Mouse (Mus musculus) CH12.LX (cell line): ENCODE results near the gene Comt. TPM values are rescaled to one million over a fixed set of nuclear protein-coding genes. Genes with fewer than 3 reads are reported as not detected.

Source experiments
- DNase-seq: peaks from one replicate; pipeline ENCODE4 v3.0.0-alpha.2; 2013; ENCODE audit errors: extremely low read depth
- H3K27ac ChIP-seq: 2 replicates; pipeline ENCODE4 v1.5.1; 2012; ENCODE audit warnings: low read depth, mild to moderate bottlenecking, control low read depth, moderate library complexity; ENCODE audit not compliant: insufficient read depth
- H3K27me3 ChIP-seq: replicated peaks from 2 replicates; pipeline ENCODE3; 2012; ENCODE audit warnings: inconsistent platforms
- H3K36me3 ChIP-seq, 2 experiments: replicated peaks in 1 of 2; 2 replicates each; pipeline versions ENCODE3 to v1.6.1; 2012; ENCODE audit warnings: inconsistent platforms in 1 of 2, low read length in 1 of 2, mild to moderate bottlenecking in 1 of 2, mixed read lengths in 1 of 2, moderate library complexity in 1 of 2; ENCODE audit not compliant: control insufficient read depth in 1 of 2, insufficient read depth in 1 of 2
- H3K4me1 ChIP-seq, 2 experiments: 2 replicates each; pipeline ENCODE4 v1.6.1; 2012; ENCODE audit warnings: inconsistent platforms in 1 of 2, moderate library complexity in 1 of 2; ENCODE audit not compliant: insufficient read depth in 2 of 2, control insufficient read depth in 1 of 2
- H3K4me2 ChIP-seq: 2 replicates; pipeline ENCODE4 v1.6.1; 2012; ENCODE audit warnings: low read depth, mild to moderate bottlenecking, control low read depth; ENCODE audit not compliant: poor library complexity, insufficient read depth, severe bottlenecking
- H3K4me3 ChIP-seq, 3 experiments: fragments of 150-350 bp in 1 of 3; sonication (generic) in 1 of 3; replicated peaks in 1 of 3; 2 replicates each; pipeline versions ENCODE3 to v1.5.1; 2011 to 2012; ENCODE audit warnings: low read depth in 2 of 3, low read length in 2 of 3, mild to moderate bottlenecking in 2 of 3, moderate library complexity in 2 of 3, control low read depth in 1 of 3, improper control_type of control experiment in 1 of 3, inconsistent platforms in 1 of 3, mixed read lengths in 1 of 3; ENCODE audit not compliant: poor library complexity in 1 of 3
- H3K79me2 ChIP-seq: replicated peaks from 2 replicates; pipeline ENCODE4 v1.6.1; 2012; ENCODE audit warnings: mild to moderate bottlenecking, moderate library complexity; ENCODE audit not compliant: control insufficient read depth, poor library complexity, insufficient read depth, severe bottlenecking; ENCODE audit errors: extremely low read depth
- H3K9ac ChIP-seq: 2 replicates; pipeline ENCODE4 v1.6.1; 2012; ENCODE audit warnings: low read depth, mild to moderate bottlenecking, control low read depth, moderate library complexity; ENCODE audit not compliant: insufficient read depth
- H3K9me3 ChIP-seq: replicated peaks from 2 replicates; pipeline ENCODE3; 2012; ENCODE audit warnings: low read length, inconsistent platforms, mixed read lengths
- CTCF ChIP-seq, 2 experiments: IDR thresholded peaks in 1 of 2; conservative IDR thresholded peaks in 1 of 2; 2 replicates each; pipeline ENCODE4 v1.5.1; 2011 to 2012; ENCODE audit warnings: low read depth in 2 of 2, low read length in 2 of 2, improper control_type of control experiment in 1 of 2, inconsistent platforms in 1 of 2, mild to moderate bottlenecking in 1 of 2, moderate library complexity in 1 of 2
- E2F4 ChIP-seq: IDR thresholded peaks from 2 replicates; pipeline ENCODE4 v1.6.1; 2011; ENCODE audit warnings: low read depth, low read length, improper control_type of control experiment; ENCODE audit not compliant: insufficient replicate concordance
- ELF1 ChIP-seq: IDR thresholded peaks from 2 replicates; pipeline ENCODE4 v1.6.1; 2014; ENCODE audit warnings: low read depth, mild to moderate bottlenecking, inconsistent platforms, low read length, improper control_type of control experiment
- EP300 ChIP-seq: IDR thresholded peaks from 2 replicates; pipeline ENCODE4 v1.6.1; 2011; ENCODE audit warnings: low read length, improper control_type of control experiment
- ETS1 ChIP-seq: conservative IDR thresholded peaks from 2 replicates; pipeline ENCODE4 v1.6.1; 2012; ENCODE audit warnings: low read depth, mild to moderate bottlenecking, inconsistent platforms, low read length, improper control_type of control experiment, moderate library complexity
- HCFC1 ChIP-seq: IDR thresholded peaks from 2 replicates; pipeline ENCODE4 v1.6.1; 2012; ENCODE audit warnings: low read depth, mild to moderate bottlenecking, inconsistent platforms, low read length, improper control_type of control experiment
- JUN ChIP-seq: IDR thresholded peaks from 2 replicates; pipeline ENCODE4 v1.6.1; 2011; ENCODE audit warnings: low read depth, mild to moderate bottlenecking, low read length, improper control_type of control experiment, moderate library complexity; ENCODE audit not compliant: insufficient read depth
- KAT2A ChIP-seq: IDR thresholded peaks from 2 replicates; pipeline ENCODE4 v1.6.1; 2012; ENCODE audit warnings: low read length, improper control_type of control experiment, inconsistent platforms; ENCODE audit not compliant: insufficient replicate concordance
- MAFK ChIP-seq: IDR thresholded peaks from 2 replicates; pipeline ENCODE4 v1.6.1; 2011; ENCODE audit warnings: low read length, improper control_type of control experiment; ENCODE audit not compliant: insufficient replicate concordance
- MAX ChIP-seq: IDR thresholded peaks from 2 replicates; pipeline ENCODE4 v1.6.1; 2011; ENCODE audit warnings: low read length, improper control_type of control experiment
- MAZ ChIP-seq: IDR thresholded peaks from 2 replicates; pipeline ENCODE4 v1.6.1; 2012; ENCODE audit warnings: low read depth, mild to moderate bottlenecking, inconsistent platforms, low read length, improper control_type of control experiment, moderate library complexity
- MYC ChIP-seq: IDR thresholded peaks from 2 replicates; pipeline ENCODE4 v1.6.1; 2011; ENCODE audit warnings: low read depth, mild to moderate bottlenecking, improper control_type of control experiment, low read length
- NELFE ChIP-seq: IDR thresholded peaks from 2 replicates; pipeline ENCODE4 v1.6.1; 2011; ENCODE audit warnings: low read depth, low read length, improper control_type of control experiment
- NRF1 ChIP-seq: IDR thresholded peaks from 2 replicates; pipeline ENCODE4 v1.6.1; 2014; ENCODE audit warnings: low read depth, mild to moderate bottlenecking, inconsistent platforms, low read length, improper control_type of control experiment, moderate library complexity
- POLR2A ChIP-seq: IDR thresholded peaks from 2 replicates; pipeline ENCODE4 v1.6.1; 2011; ENCODE audit warnings: low read depth, mild to moderate bottlenecking, improper control_type of control experiment, low read length
- RAD21 ChIP-seq: IDR thresholded peaks from 2 replicates; pipeline ENCODE4 v1.6.1; 2011; ENCODE audit warnings: low read depth, mild to moderate bottlenecking, low read length, improper control_type of control experiment, moderate library complexity
- RCOR1 ChIP-seq: conservative IDR thresholded peaks from 2 replicates; pipeline ENCODE4 v1.6.1; 2012; ENCODE audit warnings: low read depth, mild to moderate bottlenecking, inconsistent platforms, low read length, improper control_type of control experiment
- SIN3A ChIP-seq: IDR thresholded peaks from 2 replicates; pipeline ENCODE4 v1.6.1; 2012; ENCODE audit warnings: low read length, improper control_type of control experiment, inconsistent platforms
- TBP ChIP-seq: conservative IDR thresholded peaks from 2 replicates; pipeline ENCODE4 v1.6.1; 2011; ENCODE audit warnings: low read depth, low read length, improper control_type of control experiment
- UBTF ChIP-seq: IDR thresholded peaks from 2 replicates; pipeline ENCODE4 v1.6.1; 2012; ENCODE audit warnings: low read depth, mild to moderate bottlenecking, inconsistent platforms, low read length, improper control_type of control experiment, moderate library complexity
- USF2 ChIP-seq: conservative IDR thresholded peaks from 2 replicates; pipeline ENCODE4 v1.6.1; 2011; ENCODE audit warnings: low read depth, low read length, improper control_type of control experiment
- ZKSCAN1 ChIP-seq: IDR thresholded peaks from 2 replicates; pipeline ENCODE4 v1.6.1; 2012; ENCODE audit warnings: low read depth, inconsistent platforms, low read length, improper control_type of control experiment, borderline replicate concordance
- dilution Hi-C: fragments of 300-500 bp; cut with MboI; formaldehyde crosslinking; loops from 2 replicates; pipeline ENCODE4 v1.14.3; 2020; ENCODE audit warnings: low sequenced_read_pairs; ENCODE audit not compliant: extremely low pct_unique_long_range_greater_than_20kb, extremely low pct_ligation_motif_present
- in situ Hi-C: fragments of 300-500 bp; cut with MboI; formaldehyde crosslinking; loops from 3 replicates; pipeline ENCODE4 v1.14.3; 2019; ENCODE audit warnings: low sequenced_read_pairs, low pct_ligation_motif_present, low pct_unique_long_range_greater_than_20kb, mixed read lengths
- polyA plus RNA-seq: library from polyadenylated mRNA; unstranded; fragments of >175 nt; gene quantifications from 2 replicates; pipeline ENCODE4 v1.2.1, GENCODE M21; 2012; ENCODE audit warnings: low read depth; ENCODE audit not compliant: insufficient read length
- total RNA-seq, 2 experiments: library from RNA; depleted of rRNA; stranded (reverse); fragments of 300-350 nt in 1 of 2; fragments of >200 nt in 1 of 2; gene quantifications; 2 replicates each; pipeline ENCODE4 v1.2.3; 2012 to 2014

Gene Comt
- total and polyA plus RNA-seq, 3 experiments: 74.0 to 91.6 (median 84.8) TPM

GRCm38 (mm10) chr16:18387704-18388582, 38.7 kb downstream of the Comt start:
- no peaks in the 10 kb centered on the region for H3K79me2 ChIP-seq
- no peak overlapping the region for H3K9ac ChIP-seq
- no peaks in the 10 kb centered on the region for H3K36me3 ChIP-seq
- no peak overlapping the region for H3K4me2 ChIP-seq
- no peaks in the 10 kb centered on the region for H3K9me3 ChIP-seq
- in situ Hi-C loops (loop anchor here (5.0 kb wide), 1 partner anchor 36 kb away; no protein-coding TSS in a partner anchor), dilution Hi-C loops (no loop called here)
- H3K27me3 ChIP-seq: peaks cover 16% of the 10 kb centered on the region
- no peak for DNase-seq
- TF ChIP-seq MYC (no peak), ZKSCAN1 (no peak), HCFC1 (no peak), MAX (no peak), ELF1 (no peak), RAD21 (no peak), KAT2A (no peak), UBTF (no peak), USF2 (no peak), SIN3A (no peak), NELFE (no peak)
- H3K4me1 ChIP-seq: peaks cover 2 to 12% of the 10 kb centered on the region in 2 experiments; a peak in 2 of 4 replicates
- H3K27ac ChIP-seq: no peak overlapping the region
- H3K4me3 ChIP-seq: no peak overlapping the region

- in situ Hi-C loops (loop anchor here (5.0 kb wide), 1 partner anchor 35 kb away; no protein-coding TSS in a partner anchor), dilution Hi-C loops (no loop called here)
- H3K4me1 ChIP-seq: peaks cover 2 to 5% of the 10 kb centered on the region in 2 experiments; a peak in 2 of 4 replicates
- H3K36me3 ChIP-seq: no peaks in the 10 kb centered on the region
- DNase-seq: no peak
- no peak overlapping the region for H3K4me2 ChIP-seq
- no peak overlapping the region for H3K27ac ChIP-seq
- H3K27me3 ChIP-seq: peaks cover 16% of the 10 kb centered on the region
- H3K4me3 ChIP-seq: no peak overlapping the region
- no peak for TF ChIP-seq UBTF
- no peak for TF ChIP-seq SIN3A
- no peak for TF ChIP-seq TBP
- TF ChIP-seq E2F4: no peak
- TF ChIP-seq NRF1: no peak
- TF ChIP-seq MAFK: no peak
- TF ChIP-seq RAD21: no peak
- no peak for TF ChIP-seq ETS1
- TF ChIP-seq MAX: no peak
- no peak for TF ChIP-seq MAZ
- no peak for TF ChIP-seq JUN
- TF ChIP-seq CTCF (conservative IDR thresholded peaks at IDR 0.05 in 1 of 2, IDR thresholded peaks at IDR 0.05 in 1 of 2; ENCODE audit: low read depth in 2 of 2, low read length in 2 of 2): no peak
- no peak for TF ChIP-seq KAT2A
- no peak for TF ChIP-seq RCOR1
- no peak for TF ChIP-seq POLR2A
- TF ChIP-seq EP300: no peak
- H3K79me2 ChIP-seq: no peaks in the 10 kb centered on the region
- H3K9ac ChIP-seq: no peak overlapping the region
- H3K9me3 ChIP-seq: no peaks in the 10 kb centered on the region
Observed at GRCm38 (mm10) chr16:18386972-18387371, 39.7 kb downstream of the Comt start.
